Mouse (Mus musculus) MN1 (cell line): ENCODE data around the gene Gtf2f2.
A peak's percentile ranks its signal among the peaks of the same experiment; 100 is the strongest.
"Not testable (repeated sequence)": the region's sequence is repeated elsewhere in the genome, so short reads cannot be mapped to it uniquely, and the experiment has no call there.

Experiments
- DNase-seq: peaks from one replicate; pipeline ENCODE4 v3.0.0-alpha.2; 2016; ENCODE audit warnings: low spot score

Gene Gtf2f2

DNA sequence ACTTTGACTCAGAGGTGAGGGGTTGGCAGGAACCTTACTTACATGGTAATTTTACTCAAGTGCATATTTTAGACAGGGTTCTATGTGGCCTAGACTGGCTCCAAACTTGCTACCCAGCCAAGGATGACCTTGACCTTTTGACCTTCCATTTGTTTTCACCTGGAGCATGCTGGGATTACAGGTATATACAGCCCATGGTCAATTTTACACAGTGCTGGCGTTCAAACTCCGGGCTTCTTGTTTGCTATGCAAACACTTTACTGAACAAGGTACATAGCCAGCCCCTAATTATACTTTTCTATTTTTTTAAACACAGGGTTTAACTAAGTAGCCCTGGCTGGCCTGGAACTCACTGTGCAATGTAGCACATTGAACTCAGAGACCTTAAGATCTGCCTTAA lies 98.0 kb downstream of the Gtf2f2 start:
- no peak for DNase-seq

DNA sequence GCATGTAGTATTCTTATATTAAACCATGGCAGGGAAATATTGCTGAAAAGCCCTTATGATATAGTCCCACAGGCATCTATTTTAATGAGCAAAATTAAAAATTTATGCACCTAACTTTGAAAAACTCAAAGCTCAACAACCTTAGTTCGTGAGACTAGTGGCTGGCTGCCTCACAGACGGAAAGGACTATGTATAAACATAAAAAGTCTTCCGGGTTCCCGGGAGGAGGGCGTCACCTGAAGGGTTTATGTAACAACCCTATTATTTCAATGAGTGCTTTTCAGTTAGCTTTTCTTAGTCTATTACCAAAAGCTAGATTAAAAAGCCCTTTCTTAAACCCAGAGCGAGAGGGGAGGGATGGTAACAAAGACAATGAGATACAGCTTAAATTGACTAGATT lies 98.7 kb downstream of the Gtf2f2 start:
- no peak for DNase-seq

GRCm38 (mm10) chr14:75906931-75907330 lies 103.7 kb downstream of the Gtf2f2 start:
- DNase-seq = no peak

GRCm38 (mm10) chr14:75904972-75905371 lies 105.7 kb downstream of the Gtf2f2 start:
- DNase-seq = no peak

DNA sequence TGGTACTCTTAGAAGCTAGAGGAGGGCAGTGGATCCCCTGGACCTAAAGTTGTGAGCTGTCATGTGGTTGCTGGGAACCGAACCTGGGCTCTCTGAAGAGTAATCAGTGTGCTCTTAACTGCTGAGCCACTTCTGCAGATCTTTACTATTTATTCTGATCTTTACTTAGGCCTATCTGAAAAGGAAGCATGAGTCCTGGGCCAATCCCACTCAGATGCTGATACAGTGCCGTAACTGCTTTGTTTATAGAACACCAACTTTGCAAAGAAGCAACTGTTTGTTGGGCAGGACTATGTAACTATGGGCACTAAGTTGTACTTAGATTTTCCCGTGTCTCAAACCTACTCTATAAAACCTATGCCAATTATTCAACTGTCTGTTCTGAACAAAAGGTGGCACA lies 107.5 kb downstream of the Gtf2f2 start:
- no peak for DNase-seq

DNA sequence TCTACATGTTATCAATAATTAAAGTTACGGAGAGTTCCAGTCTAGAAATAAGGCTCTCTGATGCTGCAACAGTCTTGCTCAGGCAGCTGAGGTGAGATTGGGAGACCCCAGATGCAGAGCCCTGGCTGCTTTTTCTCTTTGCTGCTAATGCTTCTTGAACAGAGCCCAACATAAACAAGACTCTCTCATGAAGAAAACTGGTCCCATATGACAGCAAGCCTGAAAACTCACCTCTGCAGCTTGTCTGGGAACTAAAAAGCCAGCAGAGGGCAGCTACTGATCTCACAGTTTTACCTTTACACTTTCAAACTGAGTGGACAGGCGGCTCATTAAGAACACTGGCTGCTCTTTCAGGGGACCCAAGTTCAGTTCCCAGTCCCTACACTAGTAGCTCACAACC lies 108.7 kb downstream of the Gtf2f2 start:
- no peak for DNase-seq

- peak; percentile 9 for DNase-seq
These were observed 109.7 kb downstream of the Gtf2f2 start for GRCm38 (mm10) chr14:75900793-75901499.

- peak; percentile 86 for DNase-seq
These were observed 111.1 kb downstream of the Gtf2f2 start for GRCm38 (mm10) chr14:75899566-75899965.

- no peak for DNase-seq
These were observed 118.5 kb downstream of the Gtf2f2 start for GRCm38 (mm10) chr14:75892118-75892517.

DNA sequence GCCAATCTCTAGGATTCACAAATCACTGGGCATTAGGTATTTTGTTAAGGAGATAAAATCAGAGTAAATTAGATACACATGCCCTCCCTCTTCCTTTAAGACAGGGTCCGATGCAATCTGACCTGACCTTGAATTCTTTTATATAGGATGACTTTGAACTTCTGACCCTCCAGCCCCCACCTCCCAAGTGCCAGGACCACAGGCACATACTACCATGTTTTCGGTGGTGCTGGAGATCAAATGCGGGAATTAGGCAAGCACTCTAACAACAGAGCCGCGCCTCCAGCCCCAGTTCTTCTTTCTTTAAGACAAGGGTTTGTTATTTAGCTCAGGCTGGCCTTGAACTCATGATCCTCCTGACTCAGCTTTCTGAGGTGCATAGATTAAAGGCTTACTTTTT lies 126.8 kb downstream of the Gtf2f2 start:
- no peak for DNase-seq

GRCm38 (mm10) chr14:75883330-75883729 lies 127.3 kb downstream of the Gtf2f2 start:
- DNase-seq = no peak

GRCm38 (mm10) chr14:75881856-75882255 lies 128.8 kb downstream of the Gtf2f2 start:
- DNase-seq = no peak

- no peak for DNase-seq
These were observed 131.7 kb downstream of the Gtf2f2 start for GRCm38 (mm10) chr14:75878980-75879379.

DNA sequence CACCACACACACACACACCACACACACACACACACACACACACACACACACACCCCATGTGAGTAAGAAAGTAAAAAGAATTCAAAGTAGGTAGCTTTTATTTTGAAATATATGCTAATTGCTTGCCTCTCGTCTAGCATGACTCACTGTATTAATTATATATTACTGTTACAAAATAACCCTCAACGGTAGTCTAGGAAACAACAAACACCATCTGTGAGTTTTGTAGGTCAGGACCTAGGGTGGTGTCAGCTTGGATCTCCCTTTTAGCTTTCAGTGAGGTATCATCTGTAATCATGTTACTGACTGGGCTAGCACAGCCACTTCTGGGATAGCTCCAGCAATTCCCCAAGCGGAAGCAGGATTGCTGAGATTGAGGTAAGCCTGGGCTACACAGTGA lies 133.4 kb downstream of the Gtf2f2 start:
- DNase-seq = peak; percentile 65

- peak; percentile 92 for DNase-seq
These were observed 134.2 kb downstream of the Gtf2f2 start for GRCm38 (mm10) chr14:75876320-75877043.

GRCm38 (mm10) chr14:75873612-75874011 lies 137.1 kb downstream of the Gtf2f2 start:
- DNase-seq = no peak

DNA sequence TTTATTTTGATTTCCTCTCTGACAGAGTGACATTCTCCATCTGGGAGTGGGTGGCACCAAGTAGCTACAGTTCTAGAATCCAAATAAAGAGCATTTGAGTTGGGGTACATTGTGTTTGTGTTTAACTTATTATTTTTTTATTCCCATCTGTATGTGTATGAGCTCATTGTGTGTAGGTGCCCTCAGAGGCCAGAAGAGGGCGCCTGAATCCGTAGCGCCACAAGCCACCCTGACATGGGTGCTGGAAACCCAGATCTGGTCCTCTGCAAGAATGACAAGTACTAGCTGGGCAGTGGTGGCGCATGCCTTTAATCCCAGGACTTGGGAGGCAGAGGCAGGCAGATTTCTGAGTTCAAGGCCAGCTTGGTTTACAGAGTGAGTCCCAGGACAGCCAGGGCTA lies 138.9 kb downstream of the Gtf2f2 start:
- no peak for DNase-seq

GRCm38 (mm10) chr14:75871111-75871510 lies 139.6 kb downstream of the Gtf2f2 start:
- no peak for DNase-seq

GRCm38 (mm10) chr14:75870631-75871030 lies 140.0 kb downstream of the Gtf2f2 start:
- no peak for DNase-seq

- no peak for DNase-seq
These were observed 140.8 kb downstream of the Gtf2f2 start for GRCm38 (mm10) chr14:75869769-75870363.

DNA sequence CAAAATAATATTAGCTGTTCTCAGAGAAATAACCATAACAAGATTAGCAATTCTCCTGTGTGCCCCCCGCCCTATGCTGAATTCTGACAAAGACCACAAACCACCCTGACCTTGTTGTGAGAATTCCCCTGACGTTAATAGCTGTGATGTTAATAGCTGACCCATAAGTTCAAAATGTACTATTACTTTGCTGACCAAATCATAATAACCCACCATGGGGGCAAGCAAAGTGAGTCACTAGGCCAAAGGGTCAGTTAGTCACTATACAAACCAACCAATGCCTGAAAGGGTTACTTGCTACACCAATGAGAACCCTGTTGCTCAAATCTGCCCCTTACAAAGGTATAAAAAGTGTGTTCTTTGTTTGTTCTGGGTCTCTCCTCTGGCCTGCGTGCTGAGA lies 142.6 kb downstream of the Gtf2f2 start:
- not testable (repeated sequence) for DNase-seq

DNA sequence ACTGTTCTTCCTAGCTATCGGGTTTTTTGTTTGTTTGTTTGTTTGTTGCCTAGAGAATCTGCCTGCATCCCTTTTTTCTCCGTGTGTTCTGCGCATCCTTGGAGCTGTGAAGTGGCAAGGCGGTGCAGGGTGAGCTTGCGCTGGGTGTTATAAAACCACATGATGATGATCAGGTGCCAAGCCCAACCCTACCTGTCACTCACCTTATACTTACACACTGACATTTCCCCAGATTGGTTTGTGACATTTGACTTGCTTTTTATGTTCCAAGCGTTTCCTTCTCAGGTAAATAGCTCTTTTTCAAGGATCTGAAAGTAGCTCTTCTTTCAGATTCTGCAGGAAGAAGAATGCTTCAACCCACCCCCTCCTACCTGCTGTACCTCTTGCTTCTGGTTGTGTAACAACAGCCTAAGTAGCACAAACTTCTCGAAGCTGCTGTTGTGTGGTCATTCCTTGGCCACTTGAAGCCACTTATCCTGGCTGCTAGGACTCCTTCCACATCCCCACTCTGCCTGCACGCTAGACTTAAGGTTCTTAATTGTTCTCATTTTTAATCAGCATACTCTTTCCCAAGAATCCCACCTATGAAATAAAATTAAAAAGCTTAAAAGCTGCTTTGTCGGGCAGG lies 143.8 kb downstream of the Gtf2f2 start:
- DNase-seq = no peak
